Mouse (Mus musculus): Measurements from ENCODE around the gene Snx14. TPM values are rescaled to one million over a fixed set of nuclear protein-coding genes. Genes with fewer than 3 reads are reported as not detected.

Gene Snx14
- polyA plus RNA-seq, 1 experiment from 2014 or later = 32.9 TPM

- no peak overlapping the region for H3K27ac ChIP-seq (ENCODE audit: low read length)
- no peak overlapping the region for H3K9ac ChIP-seq (replicated peaks; ENCODE audit: low read length)
- H3K36me3 ChIP-seq (ENCODE audit: insufficient read depth, low read length) = no peaks in the 10 kb centered on the region
- no peak overlapping the region for H3K4me2 ChIP-seq (replicated peaks; ENCODE audit: low read depth, low read length)
- no peak overlapping the region for H3K4me3 ChIP-seq (ENCODE audit: low read length)
- WGBS = 60% methylated on average over 3 of the region's 3 CpGs
- H3K9me3 ChIP-seq (ENCODE audit: low read length) = no peaks in the 10 kb centered on the region
- 0 out of 2 replicates have a peak, but pooled peaks cover 8% of the 10 kb centered on the region for H3K4me1 ChIP-seq (ENCODE audit: insufficient read depth, low read length)
- ATAC-seq (ENCODE audit: low FRiP score, low TSS enrichment) = no peak
- H3K27me3 ChIP-seq (ENCODE audit: insufficient read depth, low read length) = peaks cover 17% of the 10 kb centered on the region
Observed at GRCm38 (mm10) chr9:88330316-88330715, 108.4 kb downstream of the Snx14 start.

DNA sequence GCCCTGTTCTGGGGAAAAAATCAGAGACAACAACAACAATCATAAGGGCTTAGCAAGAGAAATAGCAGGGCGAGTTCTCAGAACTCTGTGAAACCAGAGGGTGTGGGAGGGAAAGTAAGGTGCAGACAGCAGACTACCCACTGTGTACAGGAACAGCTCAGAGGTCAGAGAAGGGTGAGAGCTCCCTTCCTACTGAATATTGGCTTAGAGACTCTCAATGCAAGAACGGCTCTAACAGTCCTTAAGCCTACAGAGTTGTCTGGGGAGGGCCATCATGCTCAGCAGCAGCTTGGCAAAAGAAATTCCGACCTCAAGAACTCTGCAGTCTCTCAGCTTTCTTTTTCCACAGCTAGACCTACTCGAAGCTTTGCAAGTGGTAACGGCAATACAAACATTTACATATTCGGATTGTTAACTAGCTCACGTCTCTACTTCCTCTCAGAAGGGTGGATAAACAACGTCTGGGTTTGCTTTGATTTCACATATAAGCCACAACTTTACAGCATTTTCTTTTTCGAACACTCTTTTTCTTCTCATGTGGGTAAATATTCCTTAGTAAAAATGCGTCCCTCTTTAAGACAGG is 109.5 kb downstream of the Snx14 start:
- H3K4me3 ChIP-seq (ENCODE audit: low read length) = no peak overlapping the region
- no peak overlapping the region for H3K4me2 ChIP-seq (replicated peaks; ENCODE audit: low read depth, low read length)
- H3K9ac ChIP-seq (replicated peaks; ENCODE audit: low read length) = no peak overlapping the region
- H3K9me3 ChIP-seq (ENCODE audit: low read length) = no peaks in the 10 kb centered on the region
- WGBS = 34% methylated on average over 10 of the region's 10 CpGs
- H3K27ac ChIP-seq (ENCODE audit: low read length) = no peak overlapping the region
- H3K27me3 ChIP-seq (ENCODE audit: insufficient read depth, low read length) = peaks cover 19% of the 10 kb centered on the region
- H3K36me3 ChIP-seq (ENCODE audit: insufficient read depth, low read length) = no peaks in the 10 kb centered on the region
- ATAC-seq (ENCODE audit: low FRiP score, low TSS enrichment) = no peak
- H3K4me1 ChIP-seq (ENCODE audit: insufficient read depth, low read length) = 0 out of 2 replicates have a peak, but pooled peaks cover 8% of the 10 kb centered on the region

GRCm38 (mm10) chr9:88328666-88329065 is 110.1 kb downstream of the Snx14 start:
- peaks cover 2% of the 10 kb centered on the region; the same call in 1 of the 2 replicates for H3K9me3 ChIP-seq (ENCODE audit: low read length)
- peaks cover 19% of the 10 kb centered on the region for H3K27me3 ChIP-seq (ENCODE audit: insufficient read depth, low read length)
- no peak for ATAC-seq (ENCODE audit: low FRiP score, low TSS enrichment)
- no peak overlapping the region for H3K9ac ChIP-seq (replicated peaks; ENCODE audit: low read length)
- H3K27ac ChIP-seq (ENCODE audit: low read length) = no peak overlapping the region
- 29% methylated on average over 5 of the region's 5 CpGs for WGBS
- H3K4me1 ChIP-seq (ENCODE audit: insufficient read depth, low read length) = 0 out of 2 replicates have a peak, but pooled peaks cover 8% of the 10 kb centered on the region
- H3K36me3 ChIP-seq (ENCODE audit: insufficient read depth, low read length) = no peaks in the 10 kb centered on the region
- H3K4me2 ChIP-seq (replicated peaks; ENCODE audit: low read depth, low read length) = no peak overlapping the region
- no peak overlapping the region for H3K4me3 ChIP-seq (ENCODE audit: low read length)

GRCm38 (mm10) chr9:88326930-88327901 is 111.5 kb downstream of the Snx14 start, which contains the start of gene Nt5e:
TSS of gene Nt5e (plus strand) at chr9:88327197.
- peak within 1 kb of the TSS; percentile 62 for H3K9ac ChIP-seq (replicated peaks; ENCODE audit: low read length)
- peak within 1 kb of the TSS; percentile 66 for H3K4me3 ChIP-seq (ENCODE audit: low read length)
- ATAC-seq (ENCODE audit: low FRiP score, low TSS enrichment) = peak; percentile 98
- H3K27ac ChIP-seq (ENCODE audit: low read length) = no peak within 1 kb of the TSS
- H3K4me1 ChIP-seq (ENCODE audit: insufficient read depth, low read length) = 0 out of 2 replicates have a peak, but pooled peaks cover 8% of the 10 kb centered on the region
- no peaks in the 10 kb centered on the region for H3K36me3 ChIP-seq (ENCODE audit: insufficient read depth, low read length)
- under 1% methylated on average over 64 of the region's 66 CpGs for WGBS
- H3K9me3 ChIP-seq (ENCODE audit: low read length) = peaks cover 3% of the 10 kb centered on the region; the same call in 1 of the 2 replicates
- H3K4me2 ChIP-seq (replicated peaks; ENCODE audit: low read depth, low read length) = peak within 1 kb of the TSS; percentile 98
- H3K27me3 ChIP-seq (ENCODE audit: insufficient read depth, low read length) = peaks cover 19% of the 10 kb centered on the region

Other genes starting within 250 kb of the Snx14 start
- gene Nt5e, start 111.8 kb downstream of the Snx14 start, polyA plus RNA-seq (2015; fragmentation: Nextera tagmentation; extraction: Ambion mirVana) = 2.5 and 3.9 TPM in 2 replicates
- gene Gm20537, start 17.7 kb upstream of the Snx14 start, polyA plus RNA-seq (2015; fragmentation: Nextera tagmentation; extraction: Ambion mirVana) = 0.31 and 1.3 TPM in 2 replicates
- gene Syncrip, start 43.6 kb upstream of the Snx14 start, polyA plus RNA-seq (2015; fragmentation: Nextera tagmentation; extraction: Ambion mirVana) = 91.9 and 99.8 TPM in 2 replicates
- 11.8 and 13.9 TPM in 2 replicates for gene Zfp949, start 109.1 kb upstream of the Snx14 start, polyA plus RNA-seq (2015; fragmentation: Nextera tagmentation; extraction: Ambion mirVana)
- 0.07 and 0.09 TPM in 2 replicates for gene Trim43a, start 141.9 kb upstream of the Snx14 start, polyA plus RNA-seq (2015; fragmentation: Nextera tagmentation; extraction: Ambion mirVana)

All from kidney, embryonic 16.5 days (tissue).